Mouse (Mus musculus): Measurements from ENCODE around the gene Ccne1.

Gene Ccne1

DNA sequence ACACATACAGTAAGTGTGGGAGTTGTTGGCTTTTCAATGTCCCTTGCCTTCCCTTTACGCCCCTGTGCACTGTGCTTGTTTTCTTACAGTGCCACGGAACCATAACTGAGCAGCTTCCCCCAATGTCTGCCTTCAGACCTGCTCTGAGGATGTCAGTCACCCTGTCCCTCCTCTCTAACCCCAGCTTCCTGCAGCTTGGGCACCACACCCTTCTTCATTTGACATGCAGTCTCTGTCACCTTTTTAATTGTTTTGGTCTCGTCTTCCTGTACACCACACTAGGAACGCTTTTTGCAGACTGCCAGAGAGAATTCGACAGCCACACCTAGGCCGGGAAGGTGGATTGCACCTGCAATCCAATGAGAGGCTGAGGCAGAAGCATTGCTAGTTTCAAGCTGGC is 13.0 kb downstream of the Ccne1 start:
- no peak for DNase-seq (ENCODE audit: low spot score)

GRCm38 (mm10) chr7:38093101-38093500 is 14.2 kb downstream of the Ccne1 start:
- no peak for DNase-seq (ENCODE audit: low spot score)

- DNase-seq (ENCODE audit: low spot score), result no peak
These were observed 17.2 kb downstream of the Ccne1 start for GRCm38 (mm10) chr7:38089930-38090675.

- DNase-seq (ENCODE audit: low spot score), result no peak
These were observed 18.9 kb downstream of the Ccne1 start for GRCm38 (mm10) chr7:38088456-38088855.

DNA sequence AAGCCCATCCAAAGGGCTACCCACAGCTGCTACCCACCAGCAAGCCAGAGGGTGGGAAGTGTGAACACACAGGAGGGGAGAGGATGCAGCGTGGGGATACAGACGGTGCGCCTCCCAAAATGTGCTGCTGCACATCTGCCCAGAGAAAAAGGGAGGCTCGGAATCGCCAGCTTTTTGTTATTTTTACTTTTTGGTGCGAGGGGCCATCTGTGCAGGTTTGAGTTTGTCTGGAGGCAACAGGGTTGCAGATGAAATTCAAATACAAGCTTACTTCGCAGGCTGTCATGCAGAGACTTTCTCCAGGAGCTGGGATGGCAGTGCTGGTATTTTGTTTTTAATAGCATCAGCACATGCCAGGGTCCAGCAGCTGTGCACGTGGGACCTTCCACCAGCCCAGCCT is 19.5 kb downstream of the Ccne1 start:
- no peak for DNase-seq (ENCODE audit: low spot score)

GRCm38 (mm10) chr7:38086401-38086800 is 20.9 kb downstream of the Ccne1 start:
- DNase-seq (ENCODE audit: low spot score), result no peak

GRCm38 (mm10) chr7:38085573-38086211 is 21.6 kb downstream of the Ccne1 start:
- DNase-seq (ENCODE audit: low spot score), result peak; percentile 73

DNA sequence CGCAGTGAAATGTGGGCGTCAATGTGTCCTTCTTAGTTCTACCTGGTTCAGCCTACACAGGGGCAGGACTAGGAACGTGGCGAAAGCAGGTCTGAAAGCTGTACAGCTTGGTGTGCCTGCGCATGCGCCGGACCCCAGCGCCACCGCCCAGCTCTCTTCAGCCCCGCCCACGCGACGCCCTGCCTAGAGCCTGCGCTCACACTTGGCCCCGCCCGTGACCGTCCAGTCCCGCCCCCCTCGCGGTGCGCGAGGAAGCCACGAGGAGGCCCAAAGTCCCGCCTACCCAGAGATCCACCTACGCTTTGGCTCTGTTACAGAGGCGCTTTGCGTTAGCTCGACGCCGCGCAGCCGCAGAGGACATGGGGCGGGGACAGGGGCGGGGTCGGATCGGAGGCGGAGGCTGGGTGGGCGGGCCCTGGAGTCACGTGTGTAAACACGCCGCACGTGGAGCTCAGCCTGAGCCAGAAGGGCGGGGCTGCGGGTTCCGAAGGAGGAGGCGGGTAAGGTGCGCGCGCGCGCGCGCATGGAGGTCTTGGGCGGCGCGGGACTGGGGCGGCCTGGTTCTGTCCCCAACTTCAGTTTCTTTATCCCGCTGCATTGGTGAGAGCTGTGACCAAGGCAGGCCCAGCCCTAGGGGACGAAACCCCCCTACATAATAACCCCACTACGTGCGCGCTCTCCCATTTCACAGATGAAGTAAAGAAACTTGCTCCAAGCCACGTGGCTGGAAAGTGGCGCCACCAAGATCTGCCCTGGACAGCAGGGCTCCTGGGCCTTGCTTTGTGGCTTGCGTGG is 22.4 kb downstream of the Ccne1 start:
- peak; percentile 99 for DNase-seq (ENCODE audit: low spot score)

DNA sequence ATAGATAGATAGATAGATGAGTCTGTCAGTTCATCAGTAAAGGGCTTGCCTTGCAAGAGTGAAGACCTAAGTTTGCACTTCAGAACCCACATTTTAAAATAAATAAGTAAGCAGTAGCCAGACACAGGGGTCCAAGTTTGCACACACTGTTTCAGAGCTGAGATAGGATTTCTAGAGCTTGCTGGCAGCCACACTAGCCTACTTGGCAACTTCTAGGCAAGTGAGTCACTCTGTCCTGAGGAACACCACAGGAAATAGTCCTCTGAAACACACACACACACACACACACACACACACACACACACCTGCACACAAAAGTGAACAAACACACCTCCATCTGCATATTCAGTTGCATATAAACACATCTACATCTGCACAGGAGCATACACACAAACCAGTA is 24.4 kb downstream of the Ccne1 start:
- no peak for DNase-seq (ENCODE audit: low spot score)

DNA sequence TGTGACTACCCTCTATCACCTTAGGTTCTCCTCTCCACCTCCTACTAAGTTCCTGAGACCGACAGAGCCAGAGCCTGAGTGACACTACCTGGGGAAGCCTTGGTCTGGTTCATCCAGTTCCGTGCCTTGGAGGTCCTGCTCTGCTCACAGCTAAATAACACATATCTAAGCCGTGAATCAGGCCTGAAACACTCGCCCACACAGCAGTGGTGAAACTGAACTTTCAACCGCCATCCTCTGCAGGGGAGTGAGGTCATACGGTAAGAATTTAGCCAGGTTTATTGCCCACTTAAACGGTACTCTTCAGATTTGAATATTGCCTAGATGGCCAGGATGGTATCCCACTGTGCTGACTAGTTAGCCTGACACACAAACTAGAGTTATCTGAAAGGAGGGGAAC is 30.1 kb downstream of the Ccne1 start:
- DNase-seq (ENCODE audit: low spot score), result no peak

DNA sequence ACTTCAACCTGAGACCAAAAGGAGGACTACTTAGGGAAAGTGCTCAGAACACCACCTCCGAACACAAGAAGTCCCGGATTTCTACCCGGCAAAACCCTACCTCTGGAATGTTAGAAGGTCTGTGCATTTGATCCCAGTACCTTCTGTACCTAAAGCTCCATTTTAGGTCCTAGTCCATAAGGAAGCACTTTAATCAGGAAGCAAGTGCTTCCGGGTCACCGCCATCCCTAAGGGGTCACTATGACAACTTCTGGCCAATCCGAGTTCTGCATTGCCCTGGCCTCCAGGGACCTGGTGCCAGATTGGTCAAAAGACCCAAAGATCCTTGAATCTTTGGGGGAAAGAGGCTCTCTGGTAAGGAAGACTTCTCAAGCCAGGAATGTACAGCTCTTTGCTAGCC is 31.8 kb downstream of the Ccne1 start:
- DNase-seq (ENCODE audit: low spot score), result peak; percentile 60

- DNase-seq (ENCODE audit: low spot score), result no peak
These were observed 32.4 kb downstream of the Ccne1 start for GRCm38 (mm10) chr7:38074920-38075319.

- DNase-seq (ENCODE audit: low spot score), result peak; percentile 58
These were observed 32.8 kb downstream of the Ccne1 start for GRCm38 (mm10) chr7:38074514-38074913.

DNA sequence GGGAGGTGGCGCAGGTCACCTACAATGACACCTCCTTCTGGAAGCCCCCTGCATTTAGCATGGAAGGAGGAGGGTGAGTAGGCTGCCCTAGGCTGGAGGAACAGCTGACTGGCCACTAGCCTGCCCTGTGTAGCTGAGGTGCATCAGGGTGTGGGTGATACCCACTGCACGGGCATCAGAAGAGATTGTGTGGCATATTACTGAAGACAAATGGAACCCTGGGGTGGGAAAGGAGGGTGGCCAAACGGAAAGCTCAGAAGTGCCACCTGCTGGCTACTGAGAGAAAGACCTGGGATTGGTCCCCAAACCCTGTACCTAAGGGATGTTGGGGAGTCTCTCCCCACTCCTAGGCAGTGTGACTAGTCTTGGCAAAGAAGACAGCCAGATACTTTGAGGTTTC is 33.6 kb downstream of the Ccne1 start:
- DNase-seq (ENCODE audit: low spot score), result peak; percentile 72

- no peak for DNase-seq (ENCODE audit: low spot score)
These were observed 36.3 kb downstream of the Ccne1 start for GRCm38 (mm10) chr7:38071065-38071464.

DNA sequence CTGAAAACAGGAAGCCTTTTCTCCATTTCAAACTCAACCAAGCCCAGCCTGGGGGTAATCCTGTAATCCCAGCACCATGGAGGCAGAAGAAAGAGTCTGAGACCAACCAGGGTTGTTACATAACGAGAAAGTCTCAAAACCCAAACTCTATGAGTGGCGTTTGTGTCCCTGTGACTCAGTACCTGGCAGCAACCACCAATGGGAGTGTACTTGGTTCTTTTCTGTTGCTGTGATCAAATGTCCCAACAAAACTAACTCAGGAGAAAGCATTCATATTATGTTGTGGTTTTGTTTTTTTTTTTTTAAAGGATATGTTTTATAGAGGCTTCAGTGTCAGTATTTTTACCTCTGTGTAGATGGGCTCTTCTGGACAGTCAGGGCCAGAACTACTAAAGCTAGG is 36.7 kb downstream of the Ccne1 start:
- no peak for DNase-seq (ENCODE audit: low spot score)

- no peak for DNase-seq (ENCODE audit: low spot score)
These were observed 42.9 kb downstream of the Ccne1 start for GRCm38 (mm10) chr7:38064431-38064830.

- DNase-seq (ENCODE audit: low spot score), result peak; percentile 96
These were observed 46.0 kb downstream of the Ccne1 start for GRCm38 (mm10) chr7:38061060-38061970.

GRCm38 (mm10) chr7:38059636-38060330 is 47.6 kb downstream of the Ccne1 start:
- no peak for DNase-seq (ENCODE audit: low spot score)

DNA sequence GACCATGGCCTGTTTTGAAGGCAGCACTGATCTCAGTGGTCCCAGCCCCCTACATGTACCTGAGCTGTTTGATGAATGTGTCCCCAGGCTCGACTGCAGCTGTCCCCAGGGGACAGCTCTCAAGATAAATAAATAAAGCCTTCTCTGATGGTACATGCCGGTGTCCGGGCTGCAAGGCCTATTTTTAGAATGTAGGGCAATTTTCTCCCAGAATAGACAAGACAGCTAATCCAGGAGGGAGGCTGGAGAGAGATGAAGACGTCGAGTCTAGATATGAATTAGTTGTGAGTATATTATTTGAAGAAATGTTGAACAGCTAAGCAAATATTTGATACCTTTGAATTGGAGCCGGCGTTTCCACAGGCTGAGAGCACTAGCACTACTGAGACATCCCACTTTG is 48.2 kb downstream of the Ccne1 start:
- DNase-seq (ENCODE audit: low spot score), result no peak

DNA sequence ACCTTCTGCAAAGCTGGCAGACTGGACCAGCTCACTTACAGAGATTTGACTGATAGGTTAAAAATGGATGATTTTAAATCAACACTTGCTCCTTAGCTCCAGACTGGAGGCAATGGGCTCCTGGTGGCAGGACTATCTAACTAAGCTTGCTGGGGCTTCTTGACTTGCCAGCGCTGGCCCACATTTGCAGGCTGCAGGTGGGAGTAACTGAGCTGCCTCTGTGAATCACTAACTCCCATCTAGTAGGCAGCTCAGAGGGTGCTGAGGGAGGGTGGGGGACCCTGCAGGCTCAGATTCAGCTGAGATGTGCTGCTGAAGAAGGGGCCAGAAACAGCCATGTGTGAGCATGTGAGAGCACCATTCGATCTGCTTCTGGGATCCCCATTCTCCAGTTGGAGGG is 51.3 kb downstream of the Ccne1 start:
- DNase-seq (ENCODE audit: low spot score), result no peak
